Mouse (Mus musculus): ENCODE measurements at regions not wholly inside any gene's neighbourhood (a gene's known extent, or its start where the extent isn't known, plus 50 kb on each side); places are given as distances from the start of the nearest gene placed in this dataset.

- no peak for DNase-seq (ENCODE audit: low spot score in 2 of 2)
These were observed 99.7 kb upstream of the Arid5b start for GRCm38 (mm10) chr10:68378212-68378611.

DNA sequence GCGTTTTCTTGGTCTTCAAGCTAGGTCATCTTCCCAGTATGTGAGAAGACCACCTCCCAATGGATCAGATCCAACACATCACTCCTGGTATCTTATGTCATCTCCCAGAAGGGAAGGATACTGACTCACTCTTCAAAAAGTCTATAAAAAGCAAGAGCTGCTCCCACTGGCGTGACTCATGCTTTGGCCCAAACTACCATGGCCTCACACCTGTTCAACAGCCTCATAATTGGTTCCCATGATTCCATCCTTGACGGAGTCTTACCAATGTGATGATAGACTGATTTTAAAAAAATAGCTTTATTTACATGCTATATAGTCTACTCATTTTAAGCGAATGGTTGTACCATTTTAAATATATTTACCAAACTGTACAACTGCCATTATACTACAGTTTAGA, 98.9 kb upstream of the Arid5b start:
- DNase-seq (ENCODE audit: low spot score in 2 of 2): no peak

DNA sequence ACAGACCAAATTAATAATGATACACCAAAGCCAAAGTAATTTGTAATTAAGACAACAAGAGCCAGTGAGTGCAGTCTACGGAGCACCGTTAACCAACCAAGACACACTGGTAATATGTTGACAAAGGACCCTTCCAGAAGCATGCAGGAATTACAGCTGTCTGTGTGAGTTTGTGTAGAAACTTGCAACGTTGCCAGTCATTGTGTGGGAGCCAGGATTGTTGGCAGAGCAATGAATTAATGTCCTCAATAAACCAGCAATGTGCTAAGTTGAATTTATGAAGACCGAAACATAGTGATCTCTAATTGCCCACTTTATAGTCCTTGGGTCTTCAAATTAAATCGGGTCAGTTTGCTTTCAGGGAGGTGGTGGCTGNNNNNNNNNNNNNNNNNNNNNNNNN, 95.3 kb upstream of the Arid5b start:
- no peak for DNase-seq (ENCODE audit: low spot score in 2 of 2)

GRCm38 (mm10) chr10:68371785-68372184, 93.2 kb upstream of the Arid5b start:
- DNase-seq (ENCODE audit: low spot score in 2 of 2): no peak

DNA sequence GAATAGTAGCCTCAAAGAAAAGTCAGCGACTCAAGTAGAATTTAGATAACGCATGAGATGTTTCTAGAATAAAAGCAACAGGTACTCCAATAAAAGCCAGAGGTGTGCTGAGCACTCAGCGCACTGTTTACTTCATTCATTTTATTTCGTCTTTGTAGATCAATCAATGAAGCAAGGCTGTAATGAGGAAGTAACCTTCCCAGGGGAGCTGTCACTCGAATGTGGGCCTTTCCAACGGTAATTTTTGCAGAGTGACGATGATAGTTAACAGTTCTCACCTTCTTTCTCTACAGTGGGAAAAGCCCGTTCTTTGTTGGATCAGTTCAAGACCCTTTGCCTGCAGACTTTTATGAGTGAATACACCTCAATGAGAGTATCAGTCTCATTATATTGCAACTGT, 92.4 kb upstream of the Arid5b start:
- DNase-seq (ENCODE audit: low spot score in 2 of 2): no peak

DNA sequence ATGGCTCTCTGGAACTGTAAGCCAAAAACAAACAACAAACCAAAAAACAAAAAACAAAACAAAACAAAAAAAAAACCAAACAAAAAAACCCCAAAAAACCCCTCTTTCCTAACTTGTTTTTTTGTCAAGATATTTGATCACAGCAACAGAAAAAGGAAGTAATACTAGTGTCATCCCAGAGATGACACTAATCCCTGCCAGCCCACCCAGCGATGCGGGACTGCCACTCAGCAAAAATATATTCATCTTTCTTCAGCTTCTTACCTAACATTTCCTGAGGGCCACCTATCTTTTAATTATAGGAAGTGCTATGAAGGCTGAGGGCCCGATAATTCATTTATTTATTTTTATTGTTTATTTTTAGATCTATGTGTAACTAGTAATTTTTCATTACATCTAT, 88.3 kb upstream of the Arid5b start:
- DNase-seq (ENCODE audit: low spot score in 2 of 2): no peak

GRCm38 (mm10) chr10:68360765-68361483, 82.4 kb upstream of the Arid5b start:
- no peak for DNase-seq (ENCODE audit: low spot score in 2 of 2)

DNA sequence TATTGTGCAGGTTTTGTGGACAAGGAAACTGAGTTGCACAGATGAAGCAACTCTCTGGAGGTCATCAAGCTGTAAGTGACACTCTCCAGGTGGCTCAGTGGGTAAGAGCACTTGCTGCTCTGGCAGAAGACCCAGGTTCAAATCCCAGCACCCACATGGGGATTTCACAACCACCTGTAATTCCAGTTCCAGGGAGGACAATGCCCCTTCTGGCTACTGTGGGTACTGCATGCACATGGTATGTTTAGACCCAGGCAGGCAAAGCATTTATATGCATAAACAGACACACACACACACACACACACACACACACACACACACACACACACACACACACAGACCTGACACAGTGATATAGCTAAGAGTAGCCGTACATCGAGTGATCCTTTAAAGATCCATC, 80.6 kb upstream of the Arid5b start:
- DNase-seq (ENCODE audit: low spot score in 2 of 2): no peak

DNA sequence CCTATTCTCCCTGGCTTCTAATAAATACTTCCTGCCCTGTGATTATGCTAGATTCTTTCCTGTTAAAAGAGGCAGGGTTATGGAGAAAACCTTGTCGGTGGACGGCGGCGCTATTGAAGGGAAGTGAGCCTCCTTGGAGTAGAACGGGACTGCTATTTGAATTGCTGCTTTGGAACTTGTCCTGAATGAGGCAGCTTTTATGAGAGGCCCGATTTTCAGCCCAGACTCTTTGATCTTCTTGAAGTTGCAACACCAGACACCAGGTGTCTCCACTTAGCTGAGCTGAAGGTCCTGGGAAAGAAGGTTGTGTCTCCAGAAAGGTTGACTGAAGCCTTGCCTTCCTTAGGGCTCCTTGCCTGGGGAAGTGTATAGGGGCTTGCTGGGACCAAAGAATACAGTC, 78.4 kb upstream of the Arid5b start:
- no peak for DNase-seq (ENCODE audit: low spot score in 2 of 2)

DNA sequence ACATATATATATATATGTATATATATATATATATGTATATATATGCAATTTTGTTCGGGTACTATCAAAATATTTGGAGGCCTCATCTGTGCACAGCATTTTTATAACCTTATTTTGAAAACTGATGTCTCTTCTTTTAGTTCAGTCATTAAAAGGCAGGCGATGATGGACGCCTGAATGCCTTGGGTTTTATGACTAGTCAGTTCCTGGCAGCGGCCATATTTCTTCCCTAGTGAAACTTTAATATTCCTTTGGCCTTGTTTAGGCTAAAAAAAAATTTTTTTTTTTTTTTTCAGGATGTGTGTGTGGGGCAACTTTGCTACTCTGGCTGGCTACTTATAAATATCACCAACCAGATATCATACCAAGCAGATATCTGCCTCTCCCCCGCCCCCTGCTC, 78.0 kb upstream of the Arid5b start:
- no peak for DNase-seq (ENCODE audit: low spot score in 2 of 2)

GRCm38 (mm10) chr10:68356093-68356485, 77.5 kb upstream of the Arid5b start:
- DNase-seq (ENCODE audit: low spot score in 2 of 2): no peak

DNA sequence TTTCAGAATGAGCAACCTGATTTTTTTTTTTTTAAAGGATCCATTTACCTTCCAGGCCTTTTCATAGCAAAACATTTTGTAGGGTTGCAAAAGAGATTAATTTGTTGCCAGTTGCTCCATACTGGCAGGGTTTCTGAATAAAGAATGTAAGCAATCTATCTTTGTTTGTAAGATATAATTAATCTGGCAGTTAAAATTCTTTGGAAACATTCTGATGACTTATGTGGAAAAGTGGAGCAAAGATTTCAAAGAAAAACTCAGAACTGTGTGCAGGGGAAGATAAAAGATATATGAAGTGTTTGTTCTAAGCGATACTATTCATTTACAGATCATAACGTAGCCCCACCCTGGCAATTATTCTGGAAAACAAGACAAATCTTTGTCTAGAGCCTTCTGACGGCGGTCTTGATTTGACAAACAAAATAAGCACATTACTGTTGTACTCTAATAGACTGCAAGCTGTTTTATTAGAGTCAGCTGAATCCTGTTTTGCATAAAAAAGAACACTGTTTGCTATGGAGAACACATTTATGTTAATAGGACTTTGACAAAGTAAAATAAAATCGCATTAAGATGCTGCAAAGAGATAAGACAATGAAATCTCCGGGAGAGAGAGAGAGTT, 77.0 kb upstream of the Arid5b start:
- no peak for DNase-seq (ENCODE audit: low spot score in 2 of 2)

DNA sequence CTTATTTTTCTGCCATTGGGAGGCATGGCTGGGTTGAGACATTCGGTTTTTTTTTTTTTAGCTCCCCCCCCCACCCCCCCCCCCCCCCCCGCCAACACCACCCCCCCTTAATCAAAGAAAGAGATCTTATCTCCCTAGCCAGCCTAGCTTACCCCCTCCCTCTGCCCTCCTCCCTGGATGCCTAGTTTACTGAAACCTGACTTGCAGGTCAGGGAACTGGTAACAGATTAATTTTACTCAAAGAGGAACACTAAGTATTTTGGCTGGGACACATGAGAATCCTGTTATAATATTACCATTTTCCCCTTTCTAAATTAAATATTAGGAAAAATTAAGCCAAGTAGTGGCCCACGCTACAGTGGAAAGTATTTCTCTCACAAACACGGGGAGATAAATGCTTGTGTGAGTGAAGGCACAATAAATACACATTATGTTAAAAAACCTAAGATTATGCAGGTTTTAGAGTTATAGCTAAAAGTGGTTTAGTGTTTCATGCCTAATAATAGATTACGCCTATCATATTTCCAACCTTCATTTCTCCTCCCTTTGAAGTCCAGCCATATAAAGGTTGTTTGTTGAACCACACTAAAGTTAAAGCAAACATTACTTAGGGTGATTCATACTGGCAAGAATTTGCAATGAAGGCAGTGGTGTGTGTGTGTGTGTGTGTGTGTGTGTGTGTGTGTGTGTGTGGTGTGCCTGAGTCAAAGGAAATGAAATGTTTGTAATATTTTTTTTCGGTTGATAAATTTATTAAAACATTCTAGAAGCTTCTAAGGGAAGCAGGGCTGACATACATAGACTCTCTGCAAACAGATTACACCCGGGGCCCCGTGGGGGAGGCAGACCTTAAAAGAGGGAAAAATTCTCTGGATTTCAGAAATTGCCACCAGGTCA, 76.0 kb upstream of the Arid5b start:
- no peak for DNase-seq (ENCODE audit: low spot score in 2 of 2)

DNA sequence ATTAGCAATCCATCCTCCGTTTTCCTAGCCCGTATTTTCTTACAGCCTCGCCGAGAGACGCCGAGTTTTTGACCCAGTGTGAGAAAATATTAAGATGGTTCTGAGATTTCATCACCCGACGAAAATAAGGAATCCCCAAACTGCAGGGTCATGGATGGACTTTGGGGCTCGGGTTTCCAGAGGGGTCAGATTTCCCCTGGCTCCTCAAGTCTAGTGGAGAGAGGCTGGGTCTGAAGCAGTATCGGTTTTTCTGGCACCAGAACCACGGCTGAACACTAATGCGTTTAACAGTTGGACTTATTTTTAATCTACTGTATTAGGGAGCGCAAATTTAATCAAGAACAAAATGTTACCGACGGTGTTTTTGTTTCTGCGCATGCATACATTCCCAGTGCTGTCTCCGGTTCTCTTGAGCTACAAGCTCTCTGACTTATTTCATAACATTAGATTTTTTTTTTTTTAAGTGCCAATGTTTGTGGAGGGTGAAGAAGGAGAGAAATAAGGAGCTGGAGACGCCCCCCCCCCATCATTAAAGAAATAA, 75.2 kb upstream of the Arid5b start:
- DNase-seq (ENCODE audit: low spot score in 2 of 2): peak; percentile 20 to 45

GRCm38 (mm10) chr10:68351841-68352555, 73.5 kb upstream of the Arid5b start:
- DNase-seq (ENCODE audit: low spot score in 2 of 2): no peak

GRCm38 (mm10) chr10:68351441-68351840, 72.9 kb upstream of the Arid5b start:
- DNase-seq (ENCODE audit: low spot score in 2 of 2): no peak

DNA sequence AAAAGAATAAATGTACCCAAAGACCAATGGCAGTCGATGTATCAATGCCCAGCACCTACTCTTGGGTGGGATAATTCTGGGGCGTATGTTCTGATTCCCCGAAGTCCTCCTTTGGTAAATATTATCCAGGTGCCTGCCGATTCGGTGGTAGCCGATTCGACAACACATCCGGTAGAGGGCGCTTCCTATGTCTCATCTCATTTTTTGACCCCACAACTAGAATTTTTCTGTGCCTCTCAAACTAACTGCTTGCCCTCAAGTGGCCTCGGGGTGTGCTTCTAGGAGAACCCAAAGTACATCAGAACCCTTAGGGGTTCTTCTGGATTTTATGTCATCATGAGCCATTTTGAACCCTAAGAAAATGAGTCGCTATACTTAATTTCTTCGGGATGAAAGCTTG, 72.3 kb upstream of the Arid5b start:
- DNase-seq (ENCODE audit: low spot score in 2 of 2): no peak

DNA sequence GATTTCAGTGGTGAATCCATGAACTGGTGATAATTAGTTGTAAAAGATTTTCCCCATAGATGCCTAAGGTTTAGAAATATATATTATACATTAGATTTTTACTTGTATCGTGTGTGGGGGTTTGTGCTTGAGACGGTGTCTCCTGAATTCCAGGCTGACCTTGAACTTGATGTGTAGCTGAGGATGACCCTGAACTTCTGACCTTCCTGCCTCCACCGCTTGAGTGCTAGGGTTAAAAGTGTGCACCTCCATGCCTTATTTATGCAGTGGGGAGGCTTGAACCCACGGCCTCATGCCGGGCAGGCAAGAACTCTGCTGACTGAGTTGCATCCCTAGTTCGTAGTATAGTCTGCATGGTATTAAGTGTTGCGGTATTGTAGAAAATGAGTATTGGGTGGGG, 69.3 kb upstream of the Arid5b start:
- DNase-seq (ENCODE audit: low spot score in 2 of 2): no peak

- no peak for DNase-seq (ENCODE audit: low spot score in 2 of 2)
These were observed 66.6 kb upstream of the Arid5b start for GRCm38 (mm10) chr10:68344991-68345720.

DNA sequence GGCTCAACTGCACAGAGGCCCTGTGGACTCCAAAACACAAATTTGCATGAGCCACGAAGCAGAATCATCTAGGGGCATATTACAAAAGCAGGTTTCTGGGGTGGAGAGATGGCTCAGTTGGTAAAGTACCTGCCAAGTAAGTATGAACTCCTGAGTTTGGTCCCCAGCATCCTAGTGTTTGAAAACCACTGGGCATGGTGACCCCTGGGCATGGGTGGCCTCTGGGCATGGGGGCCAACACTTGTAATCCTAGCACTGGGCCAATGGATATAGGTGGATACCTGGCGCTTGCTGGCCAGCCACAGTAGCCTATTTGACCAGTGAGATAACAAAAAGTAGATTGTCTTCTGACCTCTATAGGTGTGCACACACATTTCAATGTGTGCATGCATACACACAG, 65.7 kb upstream of the Arid5b start:
- no peak for DNase-seq (ENCODE audit: low spot score in 2 of 2)

DNA sequence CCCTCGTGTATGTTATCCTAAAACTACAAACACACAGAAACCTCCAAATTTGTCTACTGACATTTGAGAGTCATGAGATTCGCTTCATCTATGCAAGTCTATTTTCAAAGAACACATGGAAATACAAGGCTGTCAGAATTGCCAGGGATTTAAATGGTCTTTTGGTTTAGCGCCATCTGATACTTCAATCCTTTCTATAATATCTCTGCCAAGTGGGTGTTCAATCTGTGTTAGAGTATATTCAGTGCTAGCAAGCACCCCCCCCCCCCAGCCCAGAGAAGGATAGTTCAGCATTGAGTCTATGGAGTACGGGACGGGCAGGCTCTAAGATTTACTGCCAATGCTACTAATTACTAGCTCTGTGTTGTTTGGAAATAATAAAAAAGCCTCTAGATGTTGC, 55.5 kb upstream of the Arid5b start:
- DNase-seq (ENCODE audit: low spot score in 2 of 2): no peak

All from gastrocnemius, adult 8-10 months (tissue).